Mouse (Mus musculus) C2C12 (cell line): ENCODE results near the gene Grb7.

Experiments
- CEBPB ChIP-seq: IDR thresholded peaks from one replicate; pipeline ENCODE4 v1.6.1; 2011; ENCODE audit warnings: low read depth, mild to moderate bottlenecking, control low read depth, moderate library complexity
- CTCF ChIP-seq: IDR thresholded peaks from one replicate; pipeline ENCODE4 v1.5.1; 2011; ENCODE audit not compliant: control insufficient read depth, insufficient read depth, insufficient read length
- MAX ChIP-seq: IDR thresholded peaks from one replicate; pipeline ENCODE4 v1.6.1; 2011; ENCODE audit warnings: mild to moderate bottlenecking, control low read depth

- TF ChIP-seq CTCF (no peak), CEBPB (no peak), MAX (no peak)
These were observed 46.8 kb downstream of the Grb7 start for GRCm38 (mm10) chr11:98492959-98493358.
